Mouse (Mus musculus) forebrain, embryonic 12.5 days (tissue): ENCODE measurements around the gene Usp8. TPM values are rescaled to one million over a fixed set of nuclear protein-coding genes. Genes with fewer than 3 reads are reported as not detected.

ENCODE experiments used
- ATAC-seq: fragments of 200-750 bp; cut with Nextera tagmentation; 2 replicates; pipeline ENCODE4 v1.8.0; 2017; ENCODE audit warnings: moderate TSS enrichment; ENCODE audit not compliant: low FRiP score
- H3K27ac ChIP-seq: fragments of 300-500 bp; sonication (generic); 2 replicates; pipeline ENCODE4 v1.5.1; 2016; ENCODE audit warnings: mild to moderate bottlenecking
- H3K27me3 ChIP-seq: fragments of 300-500 bp; sonication (generic); 2 replicates; pipeline ENCODE4 v1.6.1; 2016; ENCODE audit warnings: mild to moderate bottlenecking
- H3K36me3 ChIP-seq: fragments of 300-500 bp; sonication (generic); replicated peaks from 2 replicates; pipeline ENCODE4 v1.6.1; 2016; ENCODE audit warnings: mild to moderate bottlenecking
- H3K4me1 ChIP-seq: fragments of 300-500 bp; sonication (generic); 2 replicates; pipeline ENCODE4 v1.6.1; 2016
- H3K4me2 ChIP-seq: fragments of 300-500 bp; sonication (generic); 2 replicates; pipeline ENCODE4 v1.6.1; 2016; ENCODE audit warnings: mild to moderate bottlenecking, moderate library complexity
- H3K4me3 ChIP-seq: fragments of 300-500 bp; sonication (generic); replicated peaks from 2 replicates; pipeline ENCODE4 v1.5.1; 2016; ENCODE audit warnings: mild to moderate bottlenecking
- H3K9ac ChIP-seq: fragments of 300-500 bp; sonication (generic); 2 replicates; pipeline ENCODE4 v1.6.1; 2016; ENCODE audit warnings: mild to moderate bottlenecking
- H3K9me3 ChIP-seq: fragments of 300-500 bp; sonication (generic); 2 replicates; pipeline ENCODE4 v1.6.1; 2016
- WGBS: fragments of 180-500 bp; shearing (Covaris S2); methylation state at CpG from one replicate; pipeline ENCODE4 v1.1.7; 2016; 5-methylcytosine and 5-hydroxymethylcytosine counted together
- polyA plus RNA-seq: library from polyadenylated mRNA; unstranded; fragments of >200 nt; fragmentation: Nextera tagmentation; extraction: Ambion mirVana; gene quantifications from 2 replicates; pipeline ENCODE4 v1.2.1, GENCODE M21; 2016

Gene Usp8
- polyA plus RNA-seq, 1 experiment from 2014 or later, result 39.7 TPM

GRCm38 (mm10) chr2:126682937-126683336 is 24.2 kb upstream of the Usp8 start:
- no peak for ATAC-seq
- H3K4me3 ChIP-seq, result no peak overlapping the region
- WGBS, result 97% methylated on average over 1 of the region's 1 CpGs
- peaks cover 26% of the 10 kb centered on the region for H3K36me3 ChIP-seq
- no peak overlapping the region for H3K9ac ChIP-seq
- H3K4me1 ChIP-seq, result no peaks in the 10 kb centered on the region
- no peak overlapping the region for H3K27ac ChIP-seq
- 0 out of 2 replicates have a peak, but pooled peaks cover 4% of the 10 kb centered on the region for H3K9me3 ChIP-seq
- no peaks in the 10 kb centered on the region for H3K27me3 ChIP-seq
- H3K4me2 ChIP-seq, result no peak overlapping the region

GRCm38 (mm10) chr2:126691290-126691689 is 15.8 kb upstream of the Usp8 start:
- no peak for ATAC-seq
- Histone ChIP-seq H3K4me1 (no peaks in the 10 kb centered on the region), H3K36me3 (no peaks in the 10 kb centered on the region; the same call in 1 of the 2 replicates), H3K27me3 (no peaks in the 10 kb centered on the region), H3K27ac (no peak overlapping the region), H3K9me3 (no peaks in the 10 kb centered on the region), H3K4me3 (no peak overlapping the region), H3K4me2 (no peak overlapping the region), H3K9ac (no peak overlapping the region)
- WGBS, result 85% methylated on average over 3 of the region's 3 CpGs

DNA sequence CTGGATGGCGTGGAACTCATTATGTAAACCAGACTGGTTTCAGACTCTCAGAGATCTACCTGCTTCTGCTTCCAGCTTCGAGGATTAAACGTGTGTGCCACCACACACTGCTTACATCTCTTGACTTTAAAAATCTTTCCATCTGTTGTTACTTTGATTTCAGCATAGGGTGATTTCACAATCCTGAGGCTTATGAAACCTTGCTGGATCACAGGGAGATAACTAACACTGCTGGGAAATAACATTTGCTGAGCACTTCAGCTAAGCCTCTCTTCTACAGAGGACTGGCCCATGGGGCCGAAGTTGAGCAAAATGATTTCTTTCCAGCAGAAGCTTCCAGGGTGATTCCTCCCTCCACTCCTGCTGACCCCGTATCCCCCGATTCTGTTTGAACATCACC is 11.8 kb upstream of the Usp8 start:
- peaks cover 4% of the 10 kb centered on the region; the same call in 1 of the 2 replicates for H3K27me3 ChIP-seq
- no peak overlapping the region for H3K27ac ChIP-seq
- no peak for ATAC-seq
- H3K4me3 ChIP-seq, result no peak overlapping the region
- no peaks in the 10 kb centered on the region for H3K36me3 ChIP-seq
- WGBS, result 88% methylated on average over 6 of the region's 6 CpGs
- no peaks in the 10 kb centered on the region for H3K4me1 ChIP-seq
- no peak overlapping the region for H3K4me2 ChIP-seq
- H3K9ac ChIP-seq, result no peak overlapping the region
- H3K9me3 ChIP-seq, result no peaks in the 10 kb centered on the region

DNA sequence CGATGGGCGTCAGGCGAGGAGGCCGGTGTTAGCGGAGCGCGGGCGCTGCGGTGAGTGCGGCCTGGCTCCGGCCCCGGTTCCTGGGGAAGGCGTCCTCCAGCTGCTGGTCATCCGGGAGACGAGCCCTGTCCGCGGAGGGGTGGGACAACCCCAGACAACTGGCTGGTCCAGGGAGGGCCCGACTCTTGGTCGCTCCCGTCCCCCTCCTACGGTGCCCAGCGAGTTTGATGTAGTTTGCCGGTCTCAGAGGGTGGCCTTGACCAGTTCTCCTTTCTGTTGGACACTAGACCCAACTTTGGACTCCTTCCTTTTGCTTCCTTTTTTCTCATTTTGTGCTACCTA is 281 bp downstream of the Usp8 start:
- no peaks in the 10 kb centered on the region; the same call in 1 of the 2 replicates for H3K36me3 ChIP-seq
- H3K4me3 ChIP-seq, result peak overlapping the region; percentile 83
- peak overlapping the region; percentile 64 for H3K4me2 ChIP-seq
- peaks cover 12% of the 10 kb centered on the region for H3K4me1 ChIP-seq
- H3K27ac ChIP-seq, result peak overlapping the region; percentile 74; the same call in 1 of the 2 replicates
- 0% methylated on average over 23 of the region's 23 CpGs for WGBS
- peak overlapping the region; percentile 90 for H3K9ac ChIP-seq
- H3K27me3 ChIP-seq, result peaks cover 22% of the 10 kb centered on the region
- ATAC-seq, result no peak; the same call in 1 of the 2 replicates
- H3K9me3 ChIP-seq, result no peaks in the 10 kb centered on the region

DNA sequence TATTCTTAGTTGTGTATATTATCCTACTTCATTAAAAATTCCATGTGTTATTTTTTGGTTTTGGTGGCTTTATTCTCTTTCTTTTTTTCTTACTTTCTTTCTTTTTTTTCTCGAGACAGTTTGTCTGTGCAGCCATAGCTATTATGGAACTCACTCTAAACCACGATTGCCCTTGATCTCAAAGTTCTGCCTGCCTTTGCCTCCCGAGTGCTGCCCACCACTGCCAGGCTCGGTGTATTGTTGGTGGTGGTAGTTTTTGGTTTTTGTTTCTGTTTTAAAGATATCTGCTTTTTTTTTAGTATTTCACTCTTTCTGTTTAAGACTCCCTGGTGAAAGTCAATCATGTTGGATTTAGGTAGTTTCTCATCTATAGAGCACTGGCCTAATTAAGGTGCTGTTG is 1.2 kb downstream of the Usp8 start:
- ATAC-seq, result no peak
- peak overlapping the region; percentile 90; the same call in 1 of the 2 replicates for H3K9ac ChIP-seq
- peak overlapping the region; percentile 83; the same call in 1 of the 2 replicates for H3K4me3 ChIP-seq
- H3K4me1 ChIP-seq, result peaks cover 12% of the 10 kb centered on the region
- peak overlapping the region; percentile 64 for H3K4me2 ChIP-seq
- no peaks in the 10 kb centered on the region; the same call in 1 of the 2 replicates for H3K36me3 ChIP-seq
- H3K27me3 ChIP-seq, result peaks cover 17% of the 10 kb centered on the region
- 78% methylated on average over 4 of the region's 4 CpGs for WGBS
- no peak overlapping the region for H3K27ac ChIP-seq
- no peaks in the 10 kb centered on the region for H3K9me3 ChIP-seq

DNA sequence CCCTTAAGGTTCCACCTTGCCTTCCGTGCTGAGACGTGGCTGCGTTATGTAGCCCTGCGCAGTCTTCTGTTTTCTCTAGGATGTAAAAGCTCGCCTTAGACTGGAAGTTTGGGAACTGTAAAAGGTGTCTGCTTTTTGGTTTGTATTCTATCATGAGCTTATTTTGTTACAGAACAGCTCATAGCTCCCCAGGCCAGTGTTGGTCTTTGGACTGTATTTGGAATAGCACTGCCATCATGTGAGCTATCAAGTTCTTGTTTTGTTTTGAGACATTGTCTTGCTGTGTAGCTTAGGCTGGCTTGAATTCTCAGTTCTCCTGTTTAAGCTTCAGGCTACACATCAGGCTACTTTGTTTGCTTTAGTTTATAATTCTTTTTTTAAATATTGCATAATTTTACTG is 5.4 kb downstream of the Usp8 start:
- WGBS, result 95% methylated on average over 5 of the region's 5 CpGs
- H3K9ac ChIP-seq, result no peak overlapping the region
- ATAC-seq, result no peak

DNA sequence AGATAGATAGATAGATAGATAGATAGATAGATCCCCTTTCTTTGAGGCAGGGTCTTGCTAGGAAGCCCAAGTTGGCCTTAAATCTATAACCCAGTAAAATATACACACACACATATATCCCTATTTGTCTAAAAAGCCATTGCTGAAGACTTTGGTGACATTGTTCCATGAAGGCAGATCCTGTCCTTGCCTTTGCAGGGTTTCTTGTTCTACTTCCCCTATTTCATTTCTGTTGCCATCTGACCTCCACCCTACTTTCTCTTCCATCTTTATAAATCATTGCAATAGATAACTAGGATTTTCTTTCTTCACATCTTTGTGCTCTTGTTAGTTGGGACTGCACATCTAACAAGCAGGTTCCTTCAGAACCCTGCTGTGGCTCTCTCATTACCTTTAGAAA is 5.8 kb downstream of the Usp8 start:
- H3K4me2 ChIP-seq, result no peak overlapping the region
- no peak overlapping the region for H3K9ac ChIP-seq
- no peaks in the 10 kb centered on the region for H3K9me3 ChIP-seq
- H3K27ac ChIP-seq, result no peak overlapping the region
- peaks cover 8% of the 10 kb centered on the region for H3K4me1 ChIP-seq
- no peaks in the 10 kb centered on the region; the same call in 1 of the 2 replicates for H3K36me3 ChIP-seq
- H3K4me3 ChIP-seq, result no peak overlapping the region
- no peak for ATAC-seq
- no peaks in the 10 kb centered on the region for H3K27me3 ChIP-seq

More for the DNA sequence above, 5.4 kb downstream of the Usp8 start:
- Histone ChIP-seq H3K27ac (no peak overlapping the region), H3K9me3 (no peaks in the 10 kb centered on the region), H3K4me2 (no peak overlapping the region), H3K36me3 (no peaks in the 10 kb centered on the region; the same call in 1 of the 2 replicates), H3K27me3 (no peaks in the 10 kb centered on the region), H3K4me1 (peaks cover 12% of the 10 kb centered on the region), H3K4me3 (no peak overlapping the region)

GRCm38 (mm10) chr2:126729207-126729606 is 22.1 kb downstream of the Usp8 start:
- H3K4me2 ChIP-seq, result no peak overlapping the region
- WGBS, result 98% methylated on average over 4 of the region's 4 CpGs
- H3K27ac ChIP-seq, result no peak overlapping the region
- H3K4me1 ChIP-seq, result no peaks in the 10 kb centered on the region
- H3K27me3 ChIP-seq, result no peaks in the 10 kb centered on the region
- no peak for ATAC-seq
- H3K36me3 ChIP-seq, result peaks cover 62% of the 10 kb centered on the region
- H3K9ac ChIP-seq, result no peak overlapping the region
- H3K9me3 ChIP-seq, result no peaks in the 10 kb centered on the region
- H3K4me3 ChIP-seq, result no peak overlapping the region

DNA sequence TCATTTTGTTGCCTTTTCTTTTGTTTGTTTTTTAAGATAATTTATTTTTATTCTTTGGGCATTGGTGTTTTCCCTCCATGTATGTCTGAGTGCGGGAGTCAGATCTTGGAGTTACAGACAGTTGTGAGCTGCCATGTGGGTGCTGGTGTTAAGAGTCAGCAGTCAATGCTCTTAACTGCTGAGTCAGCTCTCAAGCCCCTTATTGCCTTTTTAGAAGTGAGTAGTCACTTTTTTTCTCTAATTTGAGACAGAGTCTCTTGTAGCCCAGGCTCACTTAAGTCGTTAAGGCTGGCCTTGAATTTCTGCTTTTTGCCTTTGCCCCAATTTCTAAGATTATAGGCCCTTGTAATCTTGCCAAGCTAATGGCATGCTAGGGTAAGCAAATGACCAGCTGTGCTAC is 23.4 kb downstream of the Usp8 start:
- Histone ChIP-seq H3K27ac (no peak overlapping the region), H3K36me3 (peaks cover 70% of the 10 kb centered on the region), H3K9ac (no peak overlapping the region), H3K4me3 (no peak overlapping the region), H3K27me3 (no peaks in the 10 kb centered on the region), H3K4me1 (no peaks in the 10 kb centered on the region), H3K9me3 (no peaks in the 10 kb centered on the region), H3K4me2 (no peak overlapping the region)
- WGBS, result 88% methylated on average over 2 of the region's 2 CpGs
- no peak for ATAC-seq

DNA sequence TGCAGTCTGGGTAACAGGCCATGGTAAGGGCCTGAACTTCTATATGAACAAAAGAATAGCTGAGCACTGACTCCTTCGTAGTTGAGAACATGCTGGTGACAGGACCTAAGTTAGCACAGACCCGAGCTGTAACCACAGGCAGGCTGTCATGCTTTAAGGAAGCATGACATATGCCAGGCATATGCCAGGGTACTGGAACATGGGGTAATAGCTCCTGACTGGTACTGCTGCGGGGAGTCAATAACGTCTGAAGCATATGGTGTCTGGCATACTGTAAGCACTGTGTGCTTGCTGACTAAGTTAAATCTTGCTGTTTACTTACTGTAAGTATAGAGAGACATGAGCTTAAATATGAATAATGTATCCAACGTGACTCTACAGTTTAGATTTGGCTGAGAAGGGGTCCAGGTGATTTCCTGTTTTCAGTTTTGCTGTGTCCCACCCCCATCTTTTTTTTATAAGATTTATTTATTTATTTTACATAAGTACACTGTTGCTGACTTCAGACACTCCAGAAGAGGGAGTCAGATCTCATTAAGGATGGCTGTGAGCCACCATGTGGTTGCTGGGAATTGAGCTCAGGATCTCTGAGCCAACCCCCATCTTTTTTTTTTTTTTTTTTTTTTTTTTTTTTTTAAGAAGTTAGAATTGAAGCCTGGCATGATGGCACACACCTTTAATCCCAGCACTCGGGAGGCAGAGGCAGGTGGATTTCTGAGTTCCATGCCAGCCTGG is 28.4 kb downstream of the Usp8 start:
- no peaks in the 10 kb centered on the region for H3K4me1 ChIP-seq
- H3K27me3 ChIP-seq, result no peaks in the 10 kb centered on the region
- no peak overlapping the region for H3K4me2 ChIP-seq
- ATAC-seq, result no peak
- H3K4me3 ChIP-seq, result no peak overlapping the region
- H3K9ac ChIP-seq, result no peak overlapping the region
- no peak overlapping the region for H3K27ac ChIP-seq
- H3K9me3 ChIP-seq, result no peaks in the 10 kb centered on the region
- H3K36me3 ChIP-seq, result peaks cover 64% of the 10 kb centered on the region
- 93% methylated on average over 6 of the region's 6 CpGs for WGBS

- Histone ChIP-seq H3K4me1 (no peaks in the 10 kb centered on the region), H3K36me3 (peaks cover 69% of the 10 kb centered on the region), H3K4me3 (no peak overlapping the region), H3K27ac (no peak overlapping the region), H3K9me3 (no peaks in the 10 kb centered on the region), H3K27me3 (no peaks in the 10 kb centered on the region), H3K4me2 (no peak overlapping the region), H3K9ac (no peak overlapping the region)
- no peak for ATAC-seq
- 89% methylated on average over 2 of the region's 2 CpGs for WGBS
Observed at GRCm38 (mm10) chr2:126740314-126740713, 33.2 kb downstream of the Usp8 start.

- WGBS, result 94% methylated on average over 5 of the region's 5 CpGs
- no peaks in the 10 kb centered on the region for H3K27me3 ChIP-seq
- peaks cover 71% of the 10 kb centered on the region for H3K36me3 ChIP-seq
Observed at GRCm38 (mm10) chr2:126743389-126743788, 36.3 kb downstream of the Usp8 start.

GRCm38 (mm10) chr2:126755664-126756063 is 48.5 kb downstream of the Usp8 start:
- H3K9ac ChIP-seq, result no peak overlapping the region
- ATAC-seq, result no peak
- no peak overlapping the region for H3K4me2 ChIP-seq
- no peak overlapping the region for H3K4me3 ChIP-seq
- 98% methylated on average over 6 of the region's 6 CpGs for WGBS
- no peaks in the 10 kb centered on the region for H3K9me3 ChIP-seq
- peaks cover 94% of the 10 kb centered on the region for H3K36me3 ChIP-seq
- no peaks in the 10 kb centered on the region for H3K27me3 ChIP-seq
- no peak overlapping the region for H3K27ac ChIP-seq
- H3K4me1 ChIP-seq, result no peaks in the 10 kb centered on the region

More at GRCm38 (mm10) chr2:126743389-126743788, 36.3 kb downstream of the Usp8 start:
- no peaks in the 10 kb centered on the region for H3K4me1 ChIP-seq
- no peak for ATAC-seq
- no peaks in the 10 kb centered on the region for H3K9me3 ChIP-seq
- no peak overlapping the region for H3K9ac ChIP-seq
- no peak overlapping the region for H3K4me3 ChIP-seq
- no peak overlapping the region for H3K4me2 ChIP-seq
- H3K27ac ChIP-seq, result no peak overlapping the region
